Mouse (Mus musculus): ENCODE data around the gene Celf5. TPM values are rescaled to one million over a fixed set of nuclear protein-coding genes. Genes with fewer than 3 reads are reported as not detected.

Celf5 gene
- polyA plus RNA-seq, 1 experiment from 2014 or later = 64.4 TPM

DNA sequence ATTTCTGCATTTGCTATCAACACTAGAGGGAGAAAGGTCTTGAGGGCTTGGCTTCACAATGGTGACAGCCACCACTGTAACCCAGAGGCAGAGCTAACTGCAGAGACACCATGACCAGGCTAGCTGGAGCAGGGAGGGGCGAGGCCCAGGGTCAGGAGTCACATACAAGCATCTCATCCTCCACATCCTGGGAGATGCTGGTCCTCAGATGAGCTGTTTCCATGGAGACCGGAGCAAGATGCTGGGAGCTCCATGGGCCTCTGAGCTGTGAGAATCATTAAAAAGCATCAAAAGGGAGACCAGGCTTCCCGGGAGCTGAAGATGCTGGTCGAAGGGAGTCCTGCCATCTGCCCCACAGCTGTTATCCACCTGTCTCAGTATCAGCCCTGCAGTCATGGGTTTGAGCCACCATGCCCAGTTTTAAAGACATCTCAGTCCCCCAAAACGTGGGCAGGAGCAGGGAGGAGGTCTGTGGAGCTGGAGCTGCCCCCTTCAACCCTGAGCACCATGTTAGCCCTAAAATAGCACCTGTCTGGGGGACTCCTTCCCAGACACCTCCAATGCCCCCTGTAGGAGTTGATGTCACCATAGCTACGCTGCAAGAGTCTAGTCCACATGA lies 2.0 kb upstream of the Celf5 start:
- Histone ChIP-seq H3K4me2 (ENCODE audit: low read depth, low read length) (no peak overlapping the region), H3K4me3 (ENCODE audit: low read depth, low read length) (no peak overlapping the region), H3K9ac (replicated peaks; ENCODE audit: low read depth, low read length) (no peak overlapping the region; the same call in 1 of the 2 replicates), H3K36me3 (ENCODE audit: control insufficient read depth, insufficient read depth, low read length) (peaks cover 29% of the 10 kb centered on the region), H3K9me3 (ENCODE audit: control insufficient read depth, low read length) (no peaks in the 10 kb centered on the region), H3K27me3 (ENCODE audit: control insufficient read depth, insufficient read depth, low read length) (peaks cover 3% of the 10 kb centered on the region; the same call in 1 of the 2 replicates), H3K4me1 (ENCODE audit: control insufficient read depth, insufficient read depth, low read length) (peaks cover 14% of the 10 kb centered on the region), H3K27ac (ENCODE audit: low read depth, low read length) (no peak overlapping the region; the same call in 1 of the 2 replicates)
- ATAC-seq (ENCODE audit: low read depth) = no peak
- WGBS = 43% methylated on average over 6 of the region's 6 CpGs

DNA sequence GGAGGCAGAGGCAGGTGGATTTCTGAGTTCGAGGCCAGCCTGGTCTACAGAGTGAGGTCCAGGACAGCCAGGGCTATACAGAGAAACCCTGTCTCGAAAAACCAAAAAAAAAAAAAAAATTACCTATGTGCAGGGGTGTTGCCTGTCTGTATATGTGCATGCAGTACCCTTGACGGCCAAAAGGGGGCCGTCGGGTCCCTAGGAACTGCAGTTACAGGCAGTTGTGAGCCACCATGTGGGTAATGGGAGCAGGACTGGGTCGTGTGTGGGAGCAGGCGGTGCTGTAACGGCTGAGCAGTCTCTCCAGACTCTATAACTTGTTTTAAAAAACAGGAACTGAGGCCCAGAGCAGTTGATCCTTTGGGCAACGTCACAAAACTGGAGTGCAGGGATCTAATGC lies 1.5 kb upstream of the Celf5 start:
- H3K4me3 ChIP-seq (ENCODE audit: low read depth, low read length) = no peak overlapping the region
- no peaks in the 10 kb centered on the region for H3K9me3 ChIP-seq (ENCODE audit: control insufficient read depth, low read length)
- H3K4me2 ChIP-seq (ENCODE audit: low read depth, low read length) = no peak overlapping the region
- peaks cover 14% of the 10 kb centered on the region for H3K4me1 ChIP-seq (ENCODE audit: control insufficient read depth, insufficient read depth, low read length)
- peaks cover 3% of the 10 kb centered on the region; the same call in 1 of the 2 replicates for H3K27me3 ChIP-seq (ENCODE audit: control insufficient read depth, insufficient read depth, low read length)
- no peak overlapping the region for H3K9ac ChIP-seq (replicated peaks; ENCODE audit: low read depth, low read length)
- ATAC-seq (ENCODE audit: low read depth) = peak; percentile 14; the same call in 1 of the 2 replicates
- H3K36me3 ChIP-seq (ENCODE audit: control insufficient read depth, insufficient read depth, low read length) = peaks cover 24% of the 10 kb centered on the region
- no peak overlapping the region for H3K27ac ChIP-seq (ENCODE audit: low read depth, low read length)
- WGBS = 19% methylated on average over 9 of the region's 9 CpGs

DNA sequence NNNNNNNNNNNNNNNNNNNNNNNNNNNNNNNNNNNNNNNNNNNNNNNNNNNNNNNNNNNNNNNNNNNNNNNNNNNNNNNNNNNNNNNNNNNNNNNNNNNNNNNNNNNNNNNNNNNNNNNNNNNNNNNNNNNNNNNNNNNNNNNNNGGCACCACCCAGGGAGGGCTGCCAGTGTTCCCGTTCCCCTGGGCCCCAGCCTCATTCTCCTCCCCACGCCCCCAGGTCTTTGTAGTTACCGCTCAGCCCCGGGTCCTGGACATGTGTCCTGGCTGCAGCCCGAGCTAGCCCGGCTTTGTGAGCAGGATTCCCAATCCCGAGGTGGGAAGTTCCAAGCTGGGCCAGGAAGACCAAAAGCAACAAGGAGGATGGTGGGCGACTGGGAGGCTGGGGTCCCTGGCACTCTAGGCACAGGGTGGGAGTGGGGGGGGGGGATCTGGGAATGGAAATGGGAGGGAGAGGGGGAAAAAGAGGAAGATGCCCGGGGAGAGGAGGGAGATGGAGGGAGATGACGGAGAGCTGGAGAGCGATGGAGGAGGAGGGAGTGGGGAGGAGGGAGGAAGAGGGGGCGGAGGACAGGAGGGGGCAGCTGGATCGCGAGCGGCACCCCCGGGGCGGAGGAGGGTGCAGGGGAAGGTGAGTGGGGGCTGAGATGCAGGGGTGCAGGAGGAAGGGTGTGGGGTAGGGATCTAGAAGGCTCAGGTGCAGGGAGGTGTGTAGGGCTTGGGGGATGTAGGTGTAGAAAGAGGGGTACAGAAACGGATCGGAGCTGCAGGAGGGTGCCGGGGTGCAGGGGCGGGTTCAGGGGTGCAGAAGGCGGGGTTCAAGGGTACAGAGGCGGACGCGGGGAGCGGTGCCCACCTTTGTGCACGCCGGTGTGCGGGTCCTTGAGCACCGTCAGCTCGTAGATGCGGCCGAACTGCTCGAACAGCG lies 640 bp downstream of the Celf5 start:
- H3K4me2 ChIP-seq (ENCODE audit: low read depth, low read length) = peak overlapping the region; percentile 71
- peaks cover 16% of the 10 kb centered on the region for H3K4me1 ChIP-seq (ENCODE audit: control insufficient read depth, insufficient read depth, low read length)
- H3K27me3 ChIP-seq (ENCODE audit: control insufficient read depth, insufficient read depth, low read length) = peaks cover 3% of the 10 kb centered on the region; the same call in 1 of the 2 replicates
- peak overlapping the region; percentile 64 for H3K4me3 ChIP-seq (ENCODE audit: low read depth, low read length)
- peak overlapping the region; percentile 83 for H3K9ac ChIP-seq (replicated peaks; ENCODE audit: low read depth, low read length)
- peak overlapping the region; percentile 81 for H3K27ac ChIP-seq (ENCODE audit: low read depth, low read length)
- H3K36me3 ChIP-seq (ENCODE audit: control insufficient read depth, insufficient read depth, low read length) = peaks cover 5% of the 10 kb centered on the region
- WGBS = 2% methylated on average over 31 of the region's 35 CpGs
- ATAC-seq (ENCODE audit: low read depth) = peak; percentile 38
- H3K9me3 ChIP-seq (ENCODE audit: control insufficient read depth, low read length) = no peaks in the 10 kb centered on the region

DNA sequence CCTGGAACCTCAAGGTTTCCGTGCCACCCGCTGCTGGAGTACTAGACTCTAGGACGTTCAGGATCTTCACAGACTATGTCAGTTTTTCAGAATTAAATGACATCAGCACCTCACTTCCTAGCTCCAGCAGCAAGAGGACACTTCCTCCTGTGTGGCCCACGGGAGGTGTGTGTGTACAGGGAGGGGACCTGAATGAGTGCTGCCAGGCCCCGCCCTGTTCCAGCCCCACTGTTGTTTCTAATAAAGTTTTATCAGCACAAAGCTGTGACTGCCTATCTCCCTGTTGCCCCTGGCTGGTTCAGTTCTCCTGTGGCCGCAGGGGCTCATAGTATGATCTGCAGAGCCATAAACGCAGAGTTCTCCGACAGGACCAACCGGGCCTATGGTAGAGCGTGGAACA lies 8.0 kb downstream of the Celf5 start:
- H3K36me3 ChIP-seq (ENCODE audit: control insufficient read depth, insufficient read depth, low read length) = no peaks in the 10 kb centered on the region
- H3K27ac ChIP-seq (ENCODE audit: low read depth, low read length) = no peak overlapping the region
- 88% methylated on average over 10 of the region's 10 CpGs for WGBS
- no peak overlapping the region for H3K9ac ChIP-seq (replicated peaks; ENCODE audit: low read depth, low read length)
- H3K4me1 ChIP-seq (ENCODE audit: control insufficient read depth, insufficient read depth, low read length) = peaks cover 8% of the 10 kb centered on the region; the same call in 1 of the 2 replicates
- no peak overlapping the region for H3K4me3 ChIP-seq (ENCODE audit: low read depth, low read length)
- H3K4me2 ChIP-seq (ENCODE audit: low read depth, low read length) = no peak overlapping the region
- H3K27me3 ChIP-seq (ENCODE audit: control insufficient read depth, insufficient read depth, low read length) = no peaks in the 10 kb centered on the region
- no peak for ATAC-seq (ENCODE audit: low read depth)
- no peaks in the 10 kb centered on the region for H3K9me3 ChIP-seq (ENCODE audit: control insufficient read depth, low read length)

DNA sequence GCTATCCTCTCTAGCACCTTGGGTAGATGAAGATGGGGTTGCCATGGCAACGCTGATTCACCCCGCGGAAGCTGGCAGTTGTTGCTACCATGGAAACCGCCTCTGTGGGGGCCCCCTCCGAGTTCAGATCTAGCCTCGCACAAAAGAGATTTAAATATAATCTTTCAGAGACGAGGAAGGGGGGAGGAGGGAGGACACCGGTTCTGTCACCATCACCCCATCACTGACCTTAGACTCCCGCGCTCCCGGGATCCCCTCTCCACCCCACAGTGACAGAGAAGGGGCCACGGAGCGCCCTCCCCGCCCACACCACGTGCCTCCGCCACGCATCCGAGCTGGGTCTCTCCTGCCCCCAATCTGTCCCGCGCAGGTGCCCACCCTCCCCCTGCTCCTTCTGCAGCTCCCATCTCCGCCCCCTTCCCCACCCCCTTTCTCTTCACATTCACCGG lies 9.5 kb downstream of the Celf5 start:
- H3K9me3 ChIP-seq (ENCODE audit: control insufficient read depth, low read length) = no peaks in the 10 kb centered on the region
- H3K4me3 ChIP-seq (ENCODE audit: low read depth, low read length) = peak overlapping the region; percentile 32
- ATAC-seq (ENCODE audit: low read depth) = peak; percentile 87
- H3K36me3 ChIP-seq (ENCODE audit: control insufficient read depth, insufficient read depth, low read length) = peaks cover under 1% of the 10 kb centered on the region; the same call in 1 of the 2 replicates
- under 1% methylated on average over 22 of the region's 22 CpGs for WGBS
- no peaks in the 10 kb centered on the region for H3K27me3 ChIP-seq (ENCODE audit: control insufficient read depth, insufficient read depth, low read length)
- H3K9ac ChIP-seq (replicated peaks; ENCODE audit: low read depth, low read length) = peak overlapping the region; percentile 69; the same call in 1 of the 2 replicates
- H3K27ac ChIP-seq (ENCODE audit: low read depth, low read length) = peak overlapping the region; percentile 77
- peak overlapping the region; percentile 65 for H3K4me2 ChIP-seq (ENCODE audit: low read depth, low read length)
- peaks cover 8% of the 10 kb centered on the region; the same call in 1 of the 2 replicates for H3K4me1 ChIP-seq (ENCODE audit: control insufficient read depth, insufficient read depth, low read length)

DNA sequence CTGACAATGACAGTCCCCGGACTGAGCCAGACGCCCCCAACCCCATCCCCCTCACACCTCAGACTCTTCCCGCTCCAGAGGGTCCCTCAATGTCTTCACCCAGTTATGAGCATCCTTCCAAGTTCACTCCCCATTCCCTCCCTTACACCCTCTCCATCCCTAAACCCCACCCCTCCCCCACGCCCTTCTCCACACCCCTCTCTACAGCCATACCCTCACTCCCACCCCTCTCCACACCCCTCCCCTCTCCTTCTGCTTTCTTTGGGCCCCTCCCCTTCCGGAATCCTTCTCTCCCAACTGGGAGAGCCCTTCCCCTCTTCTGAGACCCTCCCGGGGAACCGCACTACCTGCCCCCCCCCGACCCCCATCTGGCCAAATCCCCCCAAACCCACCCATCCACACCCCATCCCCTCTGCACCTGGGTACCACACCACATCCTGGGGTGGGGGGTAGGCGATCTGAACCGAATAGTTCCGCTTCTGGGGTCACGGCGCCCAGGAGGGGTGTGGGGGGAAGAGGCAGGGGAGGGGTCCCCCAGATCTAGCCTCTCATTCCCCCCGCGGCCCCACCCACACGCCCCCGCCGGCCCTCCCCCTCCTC lies 10.0 kb downstream of the Celf5 start:
- Histone ChIP-seq H3K9ac (replicated peaks; ENCODE audit: low read depth, low read length) (peak overlapping the region; percentile 69), H3K27ac (ENCODE audit: low read depth, low read length) (peak overlapping the region; percentile 77), H3K4me3 (ENCODE audit: low read depth, low read length) (peak overlapping the region; percentile 32), H3K27me3 (ENCODE audit: control insufficient read depth, insufficient read depth, low read length) (no peaks in the 10 kb centered on the region), H3K36me3 (ENCODE audit: control insufficient read depth, insufficient read depth, low read length) (peaks cover 6% of the 10 kb centered on the region; the same call in 1 of the 2 replicates), H3K9me3 (ENCODE audit: control insufficient read depth, low read length) (no peaks in the 10 kb centered on the region), H3K4me1 (ENCODE audit: control insufficient read depth, insufficient read depth, low read length) (peaks cover 7% of the 10 kb centered on the region; the same call in 1 of the 2 replicates), H3K4me2 (ENCODE audit: low read depth, low read length) (peak overlapping the region; percentile 65)
- WGBS = 3% methylated on average over 15 of the region's 18 CpGs
- peak; percentile 39 for ATAC-seq (ENCODE audit: low read depth)

DNA sequence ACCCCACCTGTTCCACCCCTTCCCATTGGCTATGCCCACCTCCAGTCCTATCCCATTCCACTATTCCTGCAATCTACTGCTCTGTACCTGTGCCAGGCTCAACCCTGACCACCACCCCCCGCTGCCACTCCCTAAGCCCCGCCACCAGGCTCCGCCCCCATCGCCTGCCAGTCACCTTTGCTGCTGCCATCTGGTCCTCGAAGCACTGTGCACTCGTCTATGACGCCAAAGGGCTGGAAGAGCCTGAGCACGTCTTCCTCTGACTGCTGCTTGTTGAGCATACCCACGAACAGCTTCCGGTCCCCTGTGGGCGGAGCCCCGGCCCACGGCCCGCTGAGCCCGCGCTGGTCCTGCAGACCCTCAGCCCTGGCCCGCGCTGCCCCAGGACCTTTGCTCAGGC lies 12.1 kb downstream of the Celf5 start:
- ATAC-seq (ENCODE audit: low read depth) = no peak
- Histone ChIP-seq H3K27ac (ENCODE audit: low read depth, low read length) (no peak overlapping the region), H3K9me3 (ENCODE audit: control insufficient read depth, low read length) (no peaks in the 10 kb centered on the region), H3K36me3 (ENCODE audit: control insufficient read depth, insufficient read depth, low read length) (peaks cover 16% of the 10 kb centered on the region), H3K4me3 (ENCODE audit: low read depth, low read length) (no peak overlapping the region), H3K27me3 (ENCODE audit: control insufficient read depth, insufficient read depth, low read length) (no peaks in the 10 kb centered on the region), H3K9ac (replicated peaks; ENCODE audit: low read depth, low read length) (no peak overlapping the region), H3K4me1 (ENCODE audit: control insufficient read depth, insufficient read depth, low read length) (peaks cover 6% of the 10 kb centered on the region; the same call in 1 of the 2 replicates), H3K4me2 (ENCODE audit: low read depth, low read length) (no peak overlapping the region)
- WGBS = 61% methylated on average over 18 of the region's 18 CpGs

DNA sequence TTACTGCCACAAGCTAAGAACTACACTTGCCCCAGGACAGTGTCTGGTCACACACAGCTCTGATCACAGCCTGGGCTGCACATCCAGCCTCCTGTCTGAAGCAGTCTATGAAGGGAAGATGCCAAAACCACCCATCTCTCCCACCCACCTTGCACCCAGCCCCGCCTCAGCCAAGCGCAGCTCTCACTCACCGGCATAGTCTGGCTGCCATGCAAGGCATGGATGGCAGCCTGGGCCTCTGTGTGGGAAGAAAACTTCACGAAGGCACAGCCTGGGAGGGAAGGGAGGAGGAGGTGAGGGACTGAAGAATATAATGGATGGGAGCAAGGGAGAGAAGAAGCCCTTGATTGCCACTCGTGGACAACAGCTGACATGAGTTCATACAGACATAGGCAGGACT lies 13.3 kb downstream of the Celf5 start:
- H3K27ac ChIP-seq (ENCODE audit: low read depth, low read length) = no peak overlapping the region
- 84% methylated on average over 5 of the region's 5 CpGs for WGBS
- no peak overlapping the region for H3K4me3 ChIP-seq (ENCODE audit: low read depth, low read length)
- no peaks in the 10 kb centered on the region for H3K9me3 ChIP-seq (ENCODE audit: control insufficient read depth, low read length)
- H3K27me3 ChIP-seq (ENCODE audit: control insufficient read depth, insufficient read depth, low read length) = peaks cover 4% of the 10 kb centered on the region; the same call in 1 of the 2 replicates
- ATAC-seq (ENCODE audit: low read depth) = no peak
- H3K4me2 ChIP-seq (ENCODE audit: low read depth, low read length) = no peak overlapping the region
- H3K4me1 ChIP-seq (ENCODE audit: control insufficient read depth, insufficient read depth, low read length) = peaks cover 9% of the 10 kb centered on the region; the same call in 1 of the 2 replicates
- H3K9ac ChIP-seq (replicated peaks; ENCODE audit: low read depth, low read length) = no peak overlapping the region
- H3K36me3 ChIP-seq (ENCODE audit: control insufficient read depth, insufficient read depth, low read length) = peaks cover 16% of the 10 kb centered on the region

Measured in neural tube, embryonic 14.5 days (tissue).